Mouse (Mus musculus) MN1 (cell line): ENCODE results near the gene Eif2s2.
"Not testable (repeated sequence)": the region's sequence is repeated elsewhere in the genome, so short reads cannot be mapped to it uniquely, and the experiment has no call there.

ENCODE experiments used
- DNase-seq: peaks from one replicate; pipeline ENCODE4 v3.0.0-alpha.2; 2016; ENCODE audit warnings: low spot score

Eif2s2 gene

GRCm38 (mm10) chr2:154892201-154893044, at the start of gene Eif2s2:
TSS of gene Eif2s2 (minus strand) at chr2:154892935.
- DNase-seq, result peak; percentile 99

- no peak for DNase-seq
Measured at GRCm38 (mm10) chr2:154941952-154942351, 49.2 kb upstream of the Eif2s2 start.

- DNase-seq, result no peak
Measured at GRCm38 (mm10) chr2:154937547-154938390, 45.0 kb upstream of the Eif2s2 start.

- no peak for DNase-seq
Measured at GRCm38 (mm10) chr2:154936536-154937155, 43.9 kb upstream of the Eif2s2 start.

- no peak for DNase-seq
Measured at GRCm38 (mm10) chr2:154936106-154936505, 43.4 kb upstream of the Eif2s2 start.

GRCm38 (mm10) chr2:154933884-154934283, 41.1 kb upstream of the Eif2s2 start:
- no peak for DNase-seq

- no peak for DNase-seq
Measured at GRCm38 (mm10) chr2:154928298-154928697, 35.6 kb upstream of the Eif2s2 start.

- no peak for DNase-seq
Measured at GRCm38 (mm10) chr2:154926843-154927242, 34.1 kb upstream of the Eif2s2 start.

- DNase-seq, result no peak
Measured at GRCm38 (mm10) chr2:154925411-154926031, 32.8 kb upstream of the Eif2s2 start.

- not testable (repeated sequence) for DNase-seq
Measured at GRCm38 (mm10) chr2:154922134-154922533, 29.4 kb upstream of the Eif2s2 start.

- no peak for DNase-seq
Measured at GRCm38 (mm10) chr2:154920896-154921295, 28.2 kb upstream of the Eif2s2 start.

GRCm38 (mm10) chr2:154917866-154918641, 25.3 kb upstream of the Eif2s2 start:
- no peak for DNase-seq

GRCm38 (mm10) chr2:154916547-154916946, 23.8 kb upstream of the Eif2s2 start:
- no peak for DNase-seq

- DNase-seq, result no peak
Measured at GRCm38 (mm10) chr2:154915922-154916541, 23.3 kb upstream of the Eif2s2 start.

GRCm38 (mm10) chr2:154909789-154910188, 17.1 kb upstream of the Eif2s2 start:
- DNase-seq, result no peak

GRCm38 (mm10) chr2:154908223-154908622, 15.5 kb upstream of the Eif2s2 start:
- DNase-seq, result not testable (repeated sequence)

- DNase-seq, result no peak
Measured at GRCm38 (mm10) chr2:154905796-154906195, 13.1 kb upstream of the Eif2s2 start.

GRCm38 (mm10) chr2:154902111-154902510, 9.4 kb upstream of the Eif2s2 start:
- DNase-seq, result no peak

- DNase-seq, result not testable (repeated sequence)
Measured at GRCm38 (mm10) chr2:154899412-154899811, 6.7 kb upstream of the Eif2s2 start.

- not testable (repeated sequence) for DNase-seq
Measured at GRCm38 (mm10) chr2:154899004-154899403, 6.3 kb upstream of the Eif2s2 start.

GRCm38 (mm10) chr2:154893548-154893947, 813 bp upstream of the Eif2s2 start:
- peak; percentile 36 for DNase-seq
